Mouse (Mus musculus) granulocyte monocyte progenitor cell, adult 5-6 weeks (primary cell): Measurements from ENCODE around the gene Igfbp3. TPM values are rescaled to one million over a fixed set of nuclear protein-coding genes. Genes with fewer than 3 reads are reported as not detected.

ENCODE experiments used
- ATAC-seq: replicated peaks from 2 replicates; pipeline ENCODE4 v1.8.0; 2016; ENCODE audit warnings: mild to moderate bottlenecking, moderate TSS enrichment, inconsistent platforms; ENCODE audit not compliant: poor library complexity, severe bottlenecking
- total RNA-seq, 2 experiments: library from RNA; stranded (forward) in 1 of 2; stranded (reverse) in 1 of 2; fragments of 200-712, 200-1000 nt in 1 of 2; fragments of >200 nt in 1 of 2; fragmentation: Nextera tagmentation in 1 of 2; gene quantifications; 2 replicates each; pipeline ENCODE4 v1.2.3; 2014 to 2017

Igfbp3 gene
- total RNA-seq, 2 experiments from 2014 or later = not detected

- ATAC-seq = no peak
Measured at GRCm38 (mm10) chr11:7212126-7212798, 1.5 kb downstream of the Igfbp3 start.

- ATAC-seq = no peak
Measured at GRCm38 (mm10) chr11:7211211-7211610, 2.5 kb downstream of the Igfbp3 start.

- peak; percentile 74 for ATAC-seq
Measured at GRCm38 (mm10) chr11:7210343-7210742, 3.4 kb downstream of the Igfbp3 start.

- no peak for ATAC-seq
Measured at GRCm38 (mm10) chr11:7203846-7204245, 9.9 kb downstream of the Igfbp3 start.

GRCm38 (mm10) chr11:7202206-7202605 lies 11.5 kb downstream of the Igfbp3 start:
- no peak for ATAC-seq

- no peak for ATAC-seq
Measured at GRCm38 (mm10) chr11:7200393-7200783, 13.3 kb downstream of the Igfbp3 start.

GRCm38 (mm10) chr11:7199736-7200392 lies 13.9 kb downstream of the Igfbp3 start:
- peak; percentile 37; the same call in 1 of the 2 replicates for ATAC-seq

- ATAC-seq = no peak
Measured at GRCm38 (mm10) chr11:7198481-7199256, 15.1 kb downstream of the Igfbp3 start.

- no peak for ATAC-seq
Measured at GRCm38 (mm10) chr11:7198006-7198405, 15.7 kb downstream of the Igfbp3 start.

- ATAC-seq = no peak
Measured at GRCm38 (mm10) chr11:7197491-7197941, 16.2 kb downstream of the Igfbp3 start, which contains the start of gene Igfbp1. Gene Igfbp1, plus strand, starts transcription at chr11:7197782.

GRCm38 (mm10) chr11:7195312-7195685 lies 18.4 kb downstream of the Igfbp3 start:
- ATAC-seq = no peak

GRCm38 (mm10) chr11:7194432-7195311 lies 19.1 kb downstream of the Igfbp3 start:
- no peak for ATAC-seq

- no peak for ATAC-seq
Measured at GRCm38 (mm10) chr11:7193134-7193533, 20.6 kb downstream of the Igfbp3 start.

- no peak for ATAC-seq
Measured at GRCm38 (mm10) chr11:7192710-7193109, 21.0 kb downstream of the Igfbp3 start.

- no peak for ATAC-seq
Measured at GRCm38 (mm10) chr11:7188469-7188868, 25.3 kb downstream of the Igfbp3 start, which contains the start of gene Gm11985. Gene Gm11985, minus strand, starts transcription at chr11:7188569.

GRCm38 (mm10) chr11:7187472-7187871 lies 26.3 kb downstream of the Igfbp3 start:
- ATAC-seq = no peak

- ATAC-seq = no peak
Measured at GRCm38 (mm10) chr11:7184420-7184819, 29.3 kb downstream of the Igfbp3 start.

GRCm38 (mm10) chr11:7182409-7183042 lies 31.2 kb downstream of the Igfbp3 start:
- ATAC-seq = no peak

GRCm38 (mm10) chr11:7179276-7179675 lies 34.4 kb downstream of the Igfbp3 start:
- no peak for ATAC-seq

GRCm38 (mm10) chr11:7178724-7179123 lies 35.0 kb downstream of the Igfbp3 start:
- ATAC-seq = no peak
